Mouse (Mus musculus): Measurements from ENCODE around the gene Hist1h4k.
"Not testable (repeated sequence)": the region's sequence is repeated elsewhere in the genome, so short reads cannot be mapped to it uniquely, and the experiment has no call there.

Gene Hist1h4k

GRCm38 (mm10) chr13:21754294-21755001, 4.1 kb upstream of the Hist1h4k start:
- DNase-seq (ENCODE audit: low spot score) = not testable (repeated sequence)

GRCm38 (mm10) chr13:21753524-21754285, 3.4 kb upstream of the Hist1h4k start, which contains the start of the genes Hist1h2ak and Hist1h2bn:
Gene Hist1h2ak, minus strand, starts transcription at chr13:21753827.
Gene Hist1h2bn, plus strand, starts transcription at chr13:21754123.
- DNase-seq (ENCODE audit: low spot score) = peak; percentile 55

DNA sequence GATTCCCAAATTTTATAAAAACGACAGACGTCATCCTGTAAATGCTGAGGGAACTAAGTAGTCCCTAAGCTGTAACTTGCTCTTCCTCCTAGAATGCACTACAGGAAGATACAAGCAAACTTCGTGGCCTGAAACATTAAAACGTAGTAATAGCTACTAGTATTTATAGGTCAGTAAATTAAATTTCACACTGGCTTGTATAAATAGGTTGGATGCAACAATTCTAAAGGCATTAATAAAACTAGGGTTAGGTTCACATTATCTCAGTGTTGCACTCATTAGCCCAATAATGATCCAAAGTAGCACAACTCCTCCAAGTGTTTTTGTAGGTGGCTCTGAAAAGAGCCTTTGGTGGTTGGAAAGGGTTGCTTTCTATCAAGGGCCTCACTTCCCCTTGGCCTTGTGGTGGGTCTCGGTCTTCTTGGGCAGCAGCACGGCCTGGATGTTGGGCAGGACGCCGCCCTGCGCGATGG, 2.8 kb upstream of the Hist1h4k start:
- DNase-seq (ENCODE audit: low spot score) = no peak

DNA sequence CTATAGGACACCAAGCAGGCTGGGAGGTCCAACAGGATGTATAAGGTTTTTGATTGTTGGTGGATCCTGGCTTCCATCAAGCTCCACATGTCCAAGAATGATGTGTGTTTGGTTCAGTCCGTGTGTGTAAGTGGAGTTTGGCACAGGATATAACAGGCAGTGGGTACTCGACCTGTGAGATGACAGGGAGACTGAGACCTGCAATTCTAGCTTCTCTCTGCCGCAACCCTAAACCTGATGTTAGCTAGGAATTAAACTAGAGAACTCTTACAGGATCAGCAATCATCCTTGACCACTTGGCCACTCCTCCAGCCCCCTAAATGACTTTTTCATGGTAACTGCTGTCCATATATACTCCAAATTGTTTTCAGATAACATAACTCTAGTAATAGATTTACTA, 2.1 kb upstream of the Hist1h4k start:
- DNase-seq (ENCODE audit: low spot score) = no peak

DNA sequence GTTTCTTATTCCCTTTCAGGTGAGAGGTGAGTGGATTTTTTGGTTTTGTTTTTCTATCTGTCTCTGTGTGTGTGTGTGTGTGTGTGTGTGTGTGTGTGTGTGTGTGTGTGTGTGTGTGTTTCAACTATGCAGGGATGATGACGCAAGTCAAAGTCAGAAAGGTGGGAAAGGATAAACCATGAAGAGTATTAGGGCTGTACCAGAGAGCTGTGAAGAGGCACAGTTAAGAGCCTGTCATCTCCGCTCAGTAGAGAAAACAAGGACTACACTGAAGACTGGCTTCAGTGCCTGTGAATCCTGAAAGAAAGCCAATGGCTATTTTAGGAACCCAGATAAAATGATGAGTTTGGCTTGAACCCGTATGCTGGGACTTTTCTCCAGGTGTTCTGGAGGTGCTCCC, 1.5 kb upstream of the Hist1h4k start:
- no peak for DNase-seq (ENCODE audit: low spot score)

DNA sequence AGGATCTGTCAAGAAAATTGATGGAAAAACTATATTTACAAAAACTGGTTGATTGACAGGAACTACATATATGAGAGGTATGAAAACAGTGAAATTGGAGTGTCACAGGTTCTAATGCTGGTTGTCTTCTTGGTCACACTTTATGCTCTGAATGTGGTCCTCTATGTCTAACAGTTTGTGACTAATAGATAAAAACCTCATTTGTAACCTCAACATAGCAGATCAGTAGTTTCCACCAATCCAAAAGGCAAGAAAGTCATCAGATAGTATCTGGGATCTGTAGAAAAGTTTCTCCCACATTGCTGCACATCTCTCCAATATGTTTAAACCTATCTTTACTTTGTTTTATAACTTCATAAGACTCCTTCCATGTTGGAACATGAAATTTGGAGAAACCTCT, 1.1 kb upstream of the Hist1h4k start:
- DNase-seq (ENCODE audit: low spot score) = no peak

- no peak for DNase-seq (ENCODE audit: low spot score)
Measured at GRCm38 (mm10) chr13:21749387-21750158, 732 bp downstream of the Hist1h4k start.

DNA sequence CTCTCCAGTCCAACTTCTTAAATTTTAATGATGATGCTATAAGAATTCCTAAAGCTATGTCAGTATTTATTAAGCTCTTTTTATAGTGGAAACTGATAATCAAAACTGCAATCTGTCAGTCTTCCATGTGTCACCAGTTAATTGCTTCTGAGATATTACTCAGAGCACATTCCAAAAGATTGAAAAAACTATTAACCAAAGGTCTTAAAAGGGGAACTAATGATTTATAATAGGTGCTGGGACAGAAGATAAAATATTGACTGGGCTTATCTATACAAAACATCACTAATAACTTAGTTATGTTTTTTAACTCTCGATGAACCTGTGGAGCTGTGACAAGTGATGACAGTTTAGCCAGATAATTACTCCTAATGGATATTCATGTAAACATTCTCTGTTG, 5.3 kb downstream of the Hist1h4k start:
- no peak for DNase-seq (ENCODE audit: low spot score)

DNA sequence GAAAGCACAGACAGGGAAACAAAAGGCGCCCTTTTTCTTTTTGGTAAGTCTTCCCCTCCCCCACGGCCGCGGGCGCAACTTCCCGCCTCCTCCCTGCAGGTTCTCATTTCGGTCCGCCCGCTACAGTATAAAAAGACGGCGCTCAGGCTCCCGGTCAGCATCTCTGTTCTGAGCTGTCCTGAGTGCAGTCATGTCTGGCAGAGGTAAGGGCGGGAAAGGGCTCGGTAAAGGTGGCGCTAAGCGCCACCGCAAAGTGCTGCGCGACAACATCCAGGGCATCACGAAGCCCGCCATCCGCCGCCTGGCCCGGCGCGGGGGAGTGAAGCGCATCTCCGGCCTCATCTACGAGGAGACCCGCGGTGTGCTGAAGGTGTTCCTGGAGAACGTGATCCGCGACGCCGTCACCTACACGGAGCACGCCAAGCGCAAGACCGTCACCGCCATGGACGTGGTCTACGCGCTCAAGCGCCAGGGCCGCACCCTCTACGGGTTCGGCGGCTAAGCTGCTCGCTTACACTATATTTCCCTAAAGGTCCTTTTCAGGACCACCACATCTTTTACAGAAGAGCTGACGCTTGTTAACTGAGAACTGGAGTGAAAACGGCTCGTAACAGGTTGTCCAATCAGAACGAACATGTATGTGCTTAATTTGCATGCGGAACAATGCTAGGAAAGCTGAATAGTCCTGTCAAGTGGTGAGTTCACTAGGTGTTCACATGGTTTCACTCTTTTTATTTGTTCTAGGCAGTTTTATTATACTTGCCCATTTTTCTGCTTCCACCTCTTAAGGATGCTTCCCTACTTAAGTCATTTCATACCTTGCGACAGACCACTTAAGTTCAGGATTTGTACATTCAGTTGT, 15.2 kb downstream of the Hist1h4k start, which contains the start of gene Hist1h4j:
Hist1h4j (plus strand) TSS at position 159 of the 862 bp plus-strand sequence.
- peak; percentile 87 for DNase-seq (ENCODE audit: low spot score)

DNA sequence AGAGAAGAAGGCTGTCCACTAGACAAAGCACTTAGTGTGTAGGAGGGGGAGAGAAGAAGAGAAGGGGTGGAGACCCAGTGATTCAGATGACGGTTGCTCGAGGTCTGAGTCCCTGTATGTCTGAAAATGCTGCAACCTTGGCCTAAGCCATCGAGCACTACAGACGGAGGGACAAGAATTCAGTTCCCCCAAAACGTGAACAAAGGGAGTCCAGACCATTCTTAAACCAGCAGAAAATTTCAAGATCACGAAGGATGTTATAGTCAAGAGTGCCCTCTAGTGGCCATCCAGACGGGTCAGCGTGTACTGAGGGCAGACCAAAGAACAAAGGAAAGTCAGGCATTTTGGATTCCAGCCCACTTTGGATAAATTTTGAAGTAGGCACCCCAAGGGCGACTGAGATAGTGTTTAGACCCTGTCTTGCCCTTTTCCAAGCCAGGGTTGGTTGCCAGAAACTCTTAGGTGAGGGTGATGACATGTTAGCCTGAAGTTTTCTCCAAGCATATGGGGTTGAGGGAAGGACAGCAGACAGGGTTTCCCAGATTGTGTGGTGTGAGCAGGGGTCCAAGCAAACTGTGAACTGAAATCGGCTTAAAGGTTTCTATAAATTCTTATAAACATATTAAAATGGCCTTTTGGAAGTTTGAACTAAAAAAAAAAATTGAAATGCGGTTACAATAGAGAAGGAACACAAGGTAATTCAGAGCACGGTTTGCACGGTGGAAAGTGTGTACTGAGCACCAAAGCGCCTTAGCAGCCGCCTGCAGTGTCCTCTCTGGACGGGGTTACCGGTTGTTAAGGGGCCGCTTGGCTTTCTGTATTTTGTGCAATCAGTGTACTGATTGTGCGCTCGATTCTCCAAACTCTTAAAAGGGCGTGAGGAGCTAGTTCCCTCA, 16.0 kb downstream of the Hist1h4k start:
- DNase-seq (ENCODE audit: low spot score) = peak; percentile 73

- DNase-seq (ENCODE audit: low spot score) = no peak
Measured at GRCm38 (mm10) chr13:21733466-21733865, 16.8 kb downstream of the Hist1h4k start.

DNA sequence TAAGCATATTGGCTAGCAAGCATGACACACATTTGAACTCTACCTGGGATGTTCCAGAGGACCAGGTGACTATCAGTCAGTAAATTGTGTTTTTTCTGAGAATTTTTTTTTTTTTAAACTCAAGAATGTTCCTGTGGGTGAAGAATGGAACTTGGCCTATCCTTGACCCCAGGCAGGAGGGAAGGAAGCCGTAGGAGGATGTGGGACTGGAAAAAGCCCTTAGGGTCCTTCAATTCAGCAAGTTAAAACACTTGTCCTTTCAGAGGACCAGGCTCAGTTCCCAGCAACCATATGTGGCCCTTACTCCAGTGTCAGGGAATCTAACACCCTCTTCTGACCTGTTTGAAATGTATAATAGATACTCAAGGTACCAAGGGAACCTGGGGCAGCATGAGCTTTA, 20.8 kb downstream of the Hist1h4k start:
- DNase-seq (ENCODE audit: low spot score) = no peak

DNA sequence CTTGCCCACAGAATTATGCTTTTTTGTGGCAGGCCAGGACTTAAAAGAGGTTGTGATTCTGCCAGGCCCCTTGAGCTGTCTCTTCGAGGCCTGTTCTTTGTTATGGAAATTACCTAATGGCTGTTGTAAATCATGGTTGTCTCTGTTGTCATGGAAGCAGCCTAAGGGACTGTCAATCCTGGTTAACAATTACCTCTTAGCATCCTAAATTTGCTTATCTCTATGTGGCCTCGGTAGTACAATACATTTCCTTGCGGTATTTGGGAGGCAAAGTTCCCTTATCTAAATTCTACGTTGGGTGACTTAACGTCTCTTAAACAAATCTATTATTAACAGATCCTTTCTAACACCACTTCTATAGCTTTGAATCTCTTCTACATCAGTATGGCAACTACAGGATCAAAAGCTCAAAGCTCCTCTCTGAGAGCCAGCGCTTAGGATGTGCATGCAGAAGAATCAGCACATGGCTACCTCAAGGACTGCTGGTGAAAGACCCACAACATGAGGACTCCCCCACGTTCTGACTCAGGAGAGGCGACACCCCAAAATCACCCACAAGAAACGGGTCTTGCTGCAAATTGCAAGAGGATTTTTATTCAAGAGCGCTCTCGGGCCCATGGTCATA, 22.2 kb downstream of the Hist1h4k start:
- no peak for DNase-seq (ENCODE audit: low spot score)

DNA sequence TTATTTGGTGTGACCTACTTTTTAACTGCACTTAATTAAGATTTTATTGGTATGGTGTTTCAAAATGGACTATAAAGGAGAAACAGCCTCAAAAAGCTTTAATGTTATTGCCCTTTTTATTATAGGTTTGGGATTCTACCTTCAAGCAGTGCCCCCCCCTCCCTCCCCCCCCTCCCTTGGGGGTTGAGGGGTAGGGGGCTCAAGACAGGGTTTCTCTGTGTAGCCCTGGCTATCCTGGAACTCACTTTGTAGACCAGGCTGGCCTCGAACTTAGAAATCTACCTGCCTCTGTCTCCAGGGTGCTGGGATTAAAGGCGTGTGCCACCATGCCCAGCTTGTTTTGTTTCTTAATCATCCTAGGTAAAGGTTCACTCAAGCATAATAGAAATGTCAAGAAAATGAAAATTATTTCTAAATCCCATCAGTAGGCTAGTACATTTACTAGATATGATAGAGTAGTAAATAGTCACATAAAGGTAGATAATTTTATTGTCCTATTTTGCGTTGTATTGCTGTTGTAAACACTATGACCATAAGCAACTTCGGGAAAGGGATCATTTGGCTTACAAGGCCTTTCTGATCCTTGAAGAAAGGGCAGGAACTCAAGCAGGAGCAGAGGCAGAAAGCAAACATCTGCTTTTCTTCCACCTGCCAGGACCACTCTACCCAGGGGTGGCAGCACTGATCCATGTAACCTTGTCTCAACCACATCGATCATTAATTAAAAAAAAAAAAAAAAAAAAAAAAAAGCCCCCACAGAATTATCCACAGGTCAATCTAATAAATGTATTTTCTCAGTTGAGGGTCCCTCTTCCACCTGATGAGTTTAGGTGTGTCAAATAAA, 27.1 kb downstream of the Hist1h4k start:
- no peak for DNase-seq (ENCODE audit: low spot score)

- DNase-seq (ENCODE audit: low spot score) = no peak
Measured at GRCm38 (mm10) chr13:21722373-21722925, 27.9 kb downstream of the Hist1h4k start.

DNA sequence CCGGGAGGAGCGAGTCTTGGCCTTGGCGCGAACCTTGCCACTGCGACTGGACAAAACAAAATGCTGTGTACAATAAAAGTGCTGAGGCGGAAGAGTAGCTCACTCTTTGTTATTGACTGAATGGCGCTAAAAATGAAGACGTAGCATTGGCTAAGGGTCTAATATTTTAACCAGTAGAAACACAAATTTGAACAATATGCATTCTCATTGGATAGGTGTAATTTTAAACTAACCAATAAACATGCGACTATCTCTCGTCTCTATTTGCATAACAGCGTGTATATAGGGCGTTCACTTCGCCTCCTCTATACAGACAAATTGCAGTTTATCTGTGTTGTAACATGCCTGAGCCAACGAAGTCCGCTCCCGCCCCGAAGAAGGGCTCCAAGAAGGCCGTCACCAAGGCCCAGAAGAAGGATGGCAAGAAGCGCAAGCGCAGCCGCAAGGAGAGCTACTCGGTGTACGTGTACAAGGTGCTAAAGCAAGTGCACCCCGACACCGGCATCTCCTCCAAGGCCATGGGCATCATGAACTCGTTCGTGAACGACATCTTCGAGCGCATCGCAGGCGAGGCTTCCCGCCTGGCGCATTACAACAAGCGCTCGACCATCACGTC, 28.4 kb downstream of the Hist1h4k start, which contains the start of gene Hist1h2bm:
Hist1h2bm (plus strand) TSS at position 288 of the 616 bp plus-strand sequence.
- DNase-seq (ENCODE audit: low spot score) = peak; percentile 54

DNA sequence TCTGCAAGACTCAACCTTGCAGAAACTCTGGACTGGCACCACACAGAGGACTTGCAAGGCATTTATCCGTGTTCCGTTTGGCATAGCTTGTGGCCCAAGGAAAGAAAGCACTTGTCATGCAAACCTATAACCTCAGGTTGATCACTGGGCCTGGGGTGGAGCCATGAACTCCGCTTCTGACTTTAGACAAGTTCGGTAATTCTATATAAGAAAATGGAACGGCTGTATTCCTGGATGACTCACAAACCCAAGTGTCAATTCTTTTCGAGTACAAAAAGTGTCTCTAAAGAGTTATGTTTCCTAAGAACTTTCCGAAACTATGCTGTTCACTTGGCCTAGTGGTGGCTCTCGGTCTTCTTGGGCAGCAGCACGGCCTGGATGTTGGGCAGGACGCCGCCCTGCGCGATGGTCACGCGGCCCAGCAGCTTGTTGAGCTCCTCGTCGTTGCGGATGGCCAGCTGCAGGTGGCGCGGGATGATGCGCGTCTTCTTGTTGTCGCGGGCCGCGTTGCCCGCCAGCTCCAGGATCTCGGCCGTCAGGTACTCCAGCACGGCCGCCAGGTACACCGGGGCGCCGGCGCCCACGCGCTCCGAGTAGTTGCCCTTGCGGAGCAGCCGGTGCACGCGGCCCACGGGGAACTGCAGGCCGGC, 29.1 kb downstream of the Hist1h4k start:
- not testable (repeated sequence) for DNase-seq (ENCODE audit: low spot score)

All from testis, postnatal 10 days (tissue).